Mouse (Mus musculus) neural tube, embryonic 14.5 days (tissue): ENCODE measurements around the gene Thbs3. TPM values are rescaled to one million over a fixed set of nuclear protein-coding genes. Genes with fewer than 3 reads are reported as not detected.
"Not testable (repeated sequence)": the region's sequence is repeated elsewhere in the genome, so short reads cannot be mapped to it uniquely, and the experiment has no call there.

Source experiments
- ATAC-seq: fragments of 200-750 bp; cut with Nextera tagmentation; 2 replicates; pipeline ENCODE4 v1.8.0; 2017; ENCODE audit warnings: low read depth, mild to moderate bottlenecking, moderate TSS enrichment, moderate library complexity
- H3K27ac ChIP-seq: fragments of 300-500 bp; sonication (generic); 2 replicates; pipeline ENCODE4 v1.5.1; 2014; ENCODE audit warnings: low read depth, mild to moderate bottlenecking, control low read depth, low read length, moderate library complexity, mixed read lengths
- H3K27me3 ChIP-seq: fragments of 300-500 bp; sonication (generic); 2 replicates; pipeline ENCODE4 v1.6.1; 2014; ENCODE audit warnings: low read length; ENCODE audit not compliant: control insufficient read depth, insufficient read depth
- H3K36me3 ChIP-seq: fragments of 300-500 bp; sonication (generic); 2 replicates; pipeline ENCODE4 v1.6.1; 2014; ENCODE audit warnings: low read length, mixed read lengths; ENCODE audit not compliant: control insufficient read depth, insufficient read depth
- H3K4me1 ChIP-seq: fragments of 300-500 bp; sonication (generic); 2 replicates; pipeline ENCODE4 v1.6.1; 2014; ENCODE audit warnings: low read length; ENCODE audit not compliant: control insufficient read depth, insufficient read depth
- H3K4me2 ChIP-seq: fragments of 300-500 bp; sonication (generic); 2 replicates; pipeline ENCODE4 v1.6.1; 2014; ENCODE audit warnings: mild to moderate bottlenecking, low read depth, low read length, control low read depth
- H3K4me3 ChIP-seq: fragments of 300-500 bp; sonication (generic); 2 replicates; pipeline ENCODE4 v1.5.1; 2014; ENCODE audit warnings: low read depth, low read length, control low read depth, mixed read lengths
- H3K9ac ChIP-seq: fragments of 300-500 bp; sonication (generic); replicated peaks from 2 replicates; pipeline ENCODE4 v1.6.1; 2014; ENCODE audit warnings: low read depth, mild to moderate bottlenecking, control low read depth, low read length, mixed read lengths
- H3K9me3 ChIP-seq: fragments of 300-500 bp; sonication (generic); 2 replicates; pipeline ENCODE4 v1.6.1; 2016; ENCODE audit warnings: low read length; ENCODE audit not compliant: control insufficient read depth
- WGBS: fragments of 180-500 bp; shearing (Covaris S2); extraction: QIAGEN DNeasy Blood & Tissue Kit; methylation state at CpG from one replicate; pipeline ENCODE4 v1.1.7; 2014; 5-methylcytosine and 5-hydroxymethylcytosine counted together
- polyA plus RNA-seq: library from polyadenylated mRNA; unstranded; fragments of >200 nt; fragmentation: Nextera tagmentation; extraction: Ambion mirVana; gene quantifications from 2 replicates; pipeline ENCODE4 v1.2.1, GENCODE M21; 2014

Gene Thbs3
- polyA plus RNA-seq, 1 experiment from 2014 or later: 36.6 TPM

DNA sequence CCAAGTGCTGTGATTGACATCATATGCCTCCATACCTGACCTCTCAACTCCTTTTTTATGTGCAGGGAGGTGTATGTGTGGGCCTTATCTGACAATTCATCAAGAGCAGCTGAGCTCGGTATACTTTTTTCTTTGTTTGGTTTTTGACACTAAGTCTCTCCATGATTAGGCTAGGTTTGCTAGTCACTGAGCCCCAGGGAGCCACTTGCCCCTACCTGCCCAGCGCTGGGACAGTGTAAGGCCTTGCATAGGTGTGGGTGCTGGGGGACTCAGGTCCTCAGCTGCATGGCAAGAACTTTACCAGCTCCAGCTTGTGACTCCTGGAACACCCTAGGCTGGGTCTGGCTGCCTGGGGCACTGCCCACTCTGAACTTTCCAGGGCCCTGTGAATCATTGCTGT lies 8.3 kb upstream of the Thbs3 start:
- peaks cover 65% of the 10 kb centered on the region for H3K36me3 ChIP-seq
- H3K27ac ChIP-seq: no peak overlapping the region
- H3K4me2 ChIP-seq: no peak overlapping the region
- no peak for ATAC-seq
- H3K4me1 ChIP-seq: peaks cover 5% of the 10 kb centered on the region; the same call in 1 of the 2 replicates
- no peak overlapping the region for H3K9ac ChIP-seq
- H3K27me3 ChIP-seq: no peaks in the 10 kb centered on the region
- WGBS: 93% methylated on average over 2 of the region's 2 CpGs
- H3K4me3 ChIP-seq: no peak overlapping the region
- H3K9me3 ChIP-seq: no peaks in the 10 kb centered on the region

DNA sequence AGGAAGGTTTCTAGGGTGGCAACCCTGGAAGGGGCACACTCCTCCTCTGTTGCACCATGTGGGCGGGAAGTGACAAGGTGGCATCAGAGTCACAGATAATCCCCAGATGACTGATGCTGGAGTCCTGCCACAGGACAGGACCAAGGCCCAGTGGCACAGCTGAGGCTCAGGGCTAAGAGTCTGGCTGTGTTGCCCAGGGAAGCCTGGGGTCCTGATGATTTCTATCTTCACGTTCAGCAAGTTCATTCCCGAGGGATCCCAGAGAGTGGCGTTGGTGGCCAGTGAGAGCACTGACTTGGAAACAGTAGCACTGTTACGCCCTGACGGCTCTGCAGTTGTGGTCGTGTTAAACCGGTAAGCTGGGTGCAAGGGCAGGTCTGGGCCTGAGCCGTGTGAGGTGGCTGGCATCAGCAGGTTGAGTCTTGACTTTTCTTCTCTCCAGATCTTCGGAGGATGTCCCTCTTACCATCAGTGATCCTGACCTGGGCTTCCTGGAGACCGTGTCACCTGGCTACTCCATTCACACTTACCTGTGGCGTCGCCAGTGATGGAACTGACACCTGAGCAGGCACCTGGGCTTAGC lies 6.8 kb upstream of the Thbs3 start:
- H3K4me2 ChIP-seq: no peak overlapping the region
- H3K27ac ChIP-seq: no peak overlapping the region
- no peaks in the 10 kb centered on the region for H3K27me3 ChIP-seq
- no peak for ATAC-seq
- H3K36me3 ChIP-seq: peaks cover 65% of the 10 kb centered on the region
- no peak overlapping the region for H3K4me3 ChIP-seq
- WGBS: 93% methylated on average over 13 of the region's 13 CpGs
- no peak overlapping the region for H3K9ac ChIP-seq
- peaks cover 10% of the 10 kb centered on the region for H3K4me1 ChIP-seq
- no peaks in the 10 kb centered on the region for H3K9me3 ChIP-seq

DNA sequence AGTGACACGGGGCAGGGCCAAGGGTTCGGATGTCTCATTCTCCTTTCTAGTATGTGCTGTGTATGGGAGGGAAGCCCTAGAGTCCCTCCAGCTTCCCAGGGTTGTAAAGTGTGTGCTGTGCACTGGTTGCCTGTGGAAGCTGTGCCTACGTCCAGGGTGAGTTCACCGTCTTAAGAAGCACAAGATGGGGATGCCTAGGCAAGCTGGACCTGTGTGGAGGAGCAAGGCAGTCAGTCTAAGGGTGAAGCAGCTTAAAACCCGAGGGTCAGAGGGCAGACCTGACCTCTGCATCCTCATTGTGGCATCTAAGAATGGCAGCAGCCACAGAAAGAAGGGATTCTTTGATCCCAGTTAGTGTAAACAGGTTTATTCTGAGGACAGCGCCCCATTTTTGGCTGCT lies 6.2 kb upstream of the Thbs3 start:
- Histone ChIP-seq H3K9me3 (no peaks in the 10 kb centered on the region), H3K4me2 (no peak overlapping the region), H3K4me3 (no peak overlapping the region), H3K27ac (no peak overlapping the region), H3K27me3 (peaks cover 2% of the 10 kb centered on the region; the same call in 1 of the 2 replicates), H3K4me1 (peaks cover 7% of the 10 kb centered on the region), H3K36me3 (peaks cover 65% of the 10 kb centered on the region), H3K9ac (no peak overlapping the region)
- ATAC-seq: no peak
- 87% methylated on average over 6 of the region's 6 CpGs for WGBS

DNA sequence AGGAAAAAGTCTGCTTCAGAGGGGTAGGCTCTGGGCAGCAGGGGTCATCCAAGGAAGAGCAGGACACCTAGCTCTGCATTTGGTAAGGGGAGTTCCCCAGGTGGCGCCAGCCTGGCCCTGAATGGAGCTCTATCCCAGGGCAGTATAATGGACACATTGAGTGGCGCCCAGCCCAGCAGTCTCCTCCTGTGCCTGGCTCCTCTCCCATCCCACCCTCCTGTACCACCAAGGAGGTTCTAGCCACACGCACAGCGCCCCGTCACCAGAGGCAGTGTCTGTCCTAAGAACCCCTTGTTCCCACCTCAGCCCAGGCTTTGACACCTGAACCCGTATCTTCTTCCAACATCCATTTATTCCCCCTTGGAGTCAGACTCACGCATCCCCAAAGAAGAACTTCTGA lies 5.2 kb upstream of the Thbs3 start:
- Histone ChIP-seq H3K27ac (no peak overlapping the region), H3K9ac (no peak overlapping the region), H3K4me1 (peaks cover 7% of the 10 kb centered on the region), H3K36me3 (peaks cover 56% of the 10 kb centered on the region), H3K9me3 (no peaks in the 10 kb centered on the region), H3K4me3 (no peak overlapping the region), H3K4me2 (no peak overlapping the region), H3K27me3 (peaks cover 3% of the 10 kb centered on the region; the same call in 1 of the 2 replicates)
- WGBS: 95% methylated on average over 7 of the region's 7 CpGs
- no peak for ATAC-seq

DNA sequence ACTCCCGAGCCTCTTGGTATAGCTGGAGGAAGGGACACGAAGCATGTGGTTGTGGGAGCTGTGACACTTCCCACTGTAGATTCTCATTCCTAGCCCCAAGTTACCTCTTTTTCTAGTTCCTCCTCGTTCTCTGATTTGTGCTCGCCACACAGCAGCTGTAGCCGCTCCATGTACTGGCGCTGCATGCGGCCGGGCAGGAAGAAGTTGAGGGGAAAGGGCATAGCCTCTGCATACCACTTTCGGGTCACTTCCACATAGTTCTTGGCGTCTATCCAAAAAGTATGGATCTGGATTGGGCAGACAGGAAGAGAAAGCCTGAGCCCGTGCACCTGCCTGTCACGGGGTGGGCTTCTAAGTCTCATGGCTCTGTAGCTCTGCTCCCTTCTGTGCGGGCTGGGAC lies 4.8 kb upstream of the Thbs3 start:
- Histone ChIP-seq H3K9me3 (no peaks in the 10 kb centered on the region), H3K4me3 (no peak overlapping the region), H3K4me2 (no peak overlapping the region), H3K27me3 (peaks cover 3% of the 10 kb centered on the region; the same call in 1 of the 2 replicates), H3K27ac (no peak overlapping the region), H3K36me3 (peaks cover 53% of the 10 kb centered on the region), H3K4me1 (peaks cover 10% of the 10 kb centered on the region), H3K9ac (no peak overlapping the region)
- 84% methylated on average over 13 of the region's 13 CpGs for WGBS
- no peak for ATAC-seq

DNA sequence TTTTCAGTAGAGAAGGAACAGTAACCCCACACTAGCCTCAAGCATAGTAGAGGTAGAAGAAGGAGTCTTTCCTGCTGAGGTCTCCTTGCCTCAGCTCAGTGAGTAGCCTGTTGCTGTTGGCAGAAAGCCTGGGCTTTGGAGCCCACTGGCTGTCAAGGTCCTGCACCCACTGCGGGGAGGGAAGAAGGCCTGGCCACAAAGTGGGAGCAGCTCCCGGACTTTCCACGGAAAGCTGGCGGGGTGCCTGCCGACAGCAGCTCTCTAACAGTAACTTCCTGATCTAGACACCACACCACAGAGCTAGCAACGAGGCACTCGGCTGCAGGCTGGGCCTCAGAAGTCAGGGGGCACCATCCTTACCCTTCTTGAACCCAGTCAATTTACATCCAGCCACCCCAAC lies 4.2 kb upstream of the Thbs3 start:
- Histone ChIP-seq H3K9ac (no peak overlapping the region), H3K27ac (no peak overlapping the region), H3K27me3 (peaks cover 3% of the 10 kb centered on the region; the same call in 1 of the 2 replicates), H3K4me1 (peaks cover 16% of the 10 kb centered on the region), H3K9me3 (no peaks in the 10 kb centered on the region), H3K4me3 (no peak overlapping the region), H3K36me3 (peaks cover 53% of the 10 kb centered on the region), H3K4me2 (no peak overlapping the region)
- 82% methylated on average over 7 of the region's 7 CpGs for WGBS
- ATAC-seq: no peak

DNA sequence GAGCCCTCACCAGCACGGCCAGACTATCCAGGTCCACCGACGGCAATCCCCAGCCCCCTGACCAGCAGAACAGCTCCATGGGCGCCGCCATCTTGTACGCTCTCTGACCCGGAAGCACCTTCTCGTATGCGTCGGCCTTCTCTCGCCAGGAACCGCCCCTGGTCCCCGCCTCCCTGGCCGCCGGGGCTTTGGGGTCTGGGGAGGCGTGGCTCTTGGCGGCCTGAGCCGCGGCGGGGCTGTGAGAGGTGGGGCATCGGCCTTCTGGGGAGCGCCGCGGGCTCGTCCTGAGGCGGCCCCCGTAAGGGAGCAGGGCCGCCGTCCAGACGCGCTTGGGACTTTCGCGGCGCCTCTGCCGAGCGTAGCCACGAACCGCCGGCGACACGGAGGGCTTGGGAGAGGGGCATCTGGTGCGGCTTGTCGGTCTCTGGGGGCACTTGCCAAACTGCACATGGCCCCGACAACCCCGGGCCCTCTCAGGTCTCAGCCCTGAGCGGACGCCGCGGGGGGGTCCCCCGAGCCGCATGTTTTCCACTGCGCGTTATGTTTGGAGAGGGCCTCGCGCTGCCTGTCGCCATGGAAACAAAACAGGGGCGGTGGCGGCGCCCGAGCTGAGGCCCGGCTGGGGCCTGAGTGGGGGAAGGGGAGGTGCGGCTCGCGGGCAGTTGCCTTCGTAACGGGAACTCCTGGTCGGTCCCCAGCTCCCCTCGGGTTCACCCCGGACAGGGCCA lies 1.0 kb upstream of the Thbs3 start:
- WGBS: under 1% methylated on average over 69 of the region's 69 CpGs
- H3K4me1 ChIP-seq: peaks cover 19% of the 10 kb centered on the region
- ATAC-seq: peak; percentile 88

DNA sequence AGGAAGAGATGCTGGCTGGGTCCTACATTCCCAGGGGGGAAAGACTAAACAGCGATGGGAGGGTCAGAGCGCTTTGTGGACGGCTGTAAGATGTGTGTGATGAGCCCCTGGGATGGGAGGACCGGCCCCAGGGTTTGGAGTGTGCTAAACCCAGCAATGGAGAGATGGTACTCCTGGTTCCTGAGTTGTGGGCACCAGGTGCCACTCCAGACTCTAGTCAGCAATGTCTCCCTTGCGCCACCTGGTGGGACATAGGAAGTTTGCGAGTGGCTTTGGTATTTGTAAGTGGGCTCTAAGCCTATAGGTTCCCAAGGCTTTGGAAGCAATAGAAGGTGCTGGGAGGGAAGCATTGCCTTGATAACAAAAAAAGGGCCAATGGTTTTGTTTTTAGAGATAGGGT lies 873 bp downstream of the Thbs3 start:
- peaks cover 19% of the 10 kb centered on the region for H3K4me1 ChIP-seq
- H3K9ac ChIP-seq: peak overlapping the region; percentile 82; the same call in 1 of the 2 replicates
- WGBS: 3% methylated on average over 6 of the region's 6 CpGs

More for the DNA sequence above, 1.0 kb upstream of the Thbs3 start:
- Histone ChIP-seq H3K27ac (peak overlapping the region; percentile 95), H3K36me3 (peaks cover 24% of the 10 kb centered on the region), H3K27me3 (peaks cover 3% of the 10 kb centered on the region; the same call in 1 of the 2 replicates), H3K4me3 (peak overlapping the region; percentile 75), H3K9ac (peak overlapping the region; percentile 82), H3K4me2 (peak overlapping the region; percentile 79), H3K9me3 (no peaks in the 10 kb centered on the region)

DNA sequence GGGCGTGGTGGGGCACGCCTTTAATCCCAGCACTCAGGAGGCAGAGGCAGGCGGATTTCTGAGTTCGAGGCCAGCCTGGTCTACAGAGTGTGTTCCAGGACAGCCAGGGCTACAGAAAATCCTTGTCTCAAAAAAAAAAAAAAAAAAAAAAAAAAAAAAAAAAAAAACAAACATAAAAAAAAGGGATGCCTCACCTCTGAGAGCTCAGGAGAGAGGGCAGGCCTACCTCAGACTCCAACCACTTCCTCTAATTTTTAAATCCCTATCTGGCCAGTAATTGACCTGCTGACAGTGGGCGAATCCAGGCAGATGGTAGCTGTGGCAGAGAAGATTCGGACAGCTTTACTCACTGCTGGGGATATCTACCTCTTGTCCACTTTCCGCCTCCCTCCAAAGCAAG lies 1.4 kb downstream of the Thbs3 start:
- H3K4me3 ChIP-seq, H3K9me3 ChIP-seq, H3K9ac ChIP-seq, H3K4me2 ChIP-seq, ATAC-seq, H3K27me3 ChIP-seq, H3K36me3 ChIP-seq: not testable (repeated sequence)
- Histone ChIP-seq H3K27ac (0 out of 2 replicates have a peak overlapping the region, but pooled peaks have one; percentile 95), H3K4me1 (peaks cover 19% of the 10 kb centered on the region)
- 77% methylated on average over 7 of the region's 7 CpGs for WGBS

More for the DNA sequence above, 873 bp downstream of the Thbs3 start:
- no peaks in the 10 kb centered on the region for H3K9me3 ChIP-seq
- H3K4me2 ChIP-seq: peak overlapping the region; percentile 79
- H3K27me3 ChIP-seq: peaks cover 3% of the 10 kb centered on the region; the same call in 1 of the 2 replicates
- peaks cover 5% of the 10 kb centered on the region; the same call in 1 of the 2 replicates for H3K36me3 ChIP-seq
- H3K4me3 ChIP-seq: peak overlapping the region; percentile 75
- peak overlapping the region; percentile 95 for H3K27ac ChIP-seq
- peak; percentile 33 for ATAC-seq
